Mouse (Mus musculus) midbrain, embryonic 12.5 days (tissue): ENCODE results near the gene Myrfl. TPM values are rescaled to one million over a fixed set of nuclear protein-coding genes. Genes with fewer than 3 reads are reported as not detected.

Experiments used
- ATAC-seq: fragments of 200-750 bp; cut with Nextera tagmentation; 2 replicates; pipeline ENCODE4 v1.8.0; 2017; ENCODE audit warnings: low read depth, moderate TSS enrichment, moderate library complexity; ENCODE audit not compliant: low FRiP score
- H3K27ac ChIP-seq: fragments of 300-500 bp; sonication (generic); replicated peaks from 2 replicates; pipeline ENCODE4 v1.5.1; 2016; ENCODE audit warnings: mild to moderate bottlenecking
- H3K27me3 ChIP-seq: fragments of 300-500 bp; sonication (generic); 2 replicates; pipeline ENCODE4 v1.6.1; 2016; ENCODE audit warnings: mild to moderate bottlenecking
- H3K36me3 ChIP-seq: fragments of 300-500 bp; sonication (generic); 2 replicates; pipeline ENCODE4 v1.6.1; 2016
- H3K4me1 ChIP-seq: fragments of 300-500 bp; sonication (generic); 2 replicates; pipeline ENCODE4 v1.6.1; 2016
- H3K4me2 ChIP-seq: fragments of 300-500 bp; sonication (generic); replicated peaks from 2 replicates; pipeline ENCODE4 v1.6.1; 2016; ENCODE audit warnings: mild to moderate bottlenecking, moderate library complexity
- H3K4me3 ChIP-seq: fragments of 300-500 bp; sonication (generic); 2 replicates; pipeline ENCODE4 v1.5.1; 2016; ENCODE audit warnings: mild to moderate bottlenecking
- H3K9ac ChIP-seq: fragments of 300-500 bp; sonication (generic); replicated peaks from 2 replicates; pipeline ENCODE4 v1.6.1; 2016; ENCODE audit warnings: mild to moderate bottlenecking, moderate library complexity
- H3K9me3 ChIP-seq: fragments of 300-500 bp; sonication (generic); 2 replicates; pipeline ENCODE4 v1.6.1; 2016; ENCODE audit warnings: mild to moderate bottlenecking
- WGBS: fragments of 180-500 bp; shearing (Covaris S2); methylation state at CpG from one replicate; pipeline ENCODE4 v1.1.7; 2016; 5-methylcytosine and 5-hydroxymethylcytosine counted together
- polyA plus RNA-seq: library from polyadenylated mRNA; unstranded; fragments of >200 nt; fragmentation: Nextera tagmentation; extraction: Ambion mirVana; gene quantifications from 2 replicates; pipeline ENCODE4 v1.2.1, GENCODE M21; 2016

Gene Myrfl
- polyA plus RNA-seq, 1 experiment from 2014 or later: 0.09 TPM

- no peak overlapping the region for H3K4me3 ChIP-seq
- H3K4me1 ChIP-seq: no peaks in the 10 kb centered on the region
- H3K9me3 ChIP-seq: no peaks in the 10 kb centered on the region
- no peak overlapping the region for H3K27ac ChIP-seq
- H3K36me3 ChIP-seq: peaks cover 61% of the 10 kb centered on the region
- no peaks in the 10 kb centered on the region for H3K27me3 ChIP-seq
- no peak for ATAC-seq
- WGBS: 97% methylated on average over 9 of the region's 9 CpGs
- no peak overlapping the region for H3K9ac ChIP-seq
- H3K4me2 ChIP-seq: no peak overlapping the region
Measured at GRCm38 (mm10) chr10:116906794-116907193, 10.1 kb upstream of the Myrfl start.

GRCm38 (mm10) chr10:116904503-116904908 is 7.8 kb upstream of the Myrfl start:
- 91% methylated on average over 10 of the region's 10 CpGs for WGBS
- Histone ChIP-seq H3K4me3 (no peak overlapping the region), H3K36me3 (peaks cover 44% of the 10 kb centered on the region), H3K4me1 (no peaks in the 10 kb centered on the region), H3K27ac (no peak overlapping the region), H3K4me2 (no peak overlapping the region), H3K9ac (no peak overlapping the region), H3K9me3 (no peaks in the 10 kb centered on the region), H3K27me3 (no peaks in the 10 kb centered on the region)
- no peak for ATAC-seq

GRCm38 (mm10) chr10:116895108-116895833 is 1.4 kb downstream of the Myrfl start:
- ATAC-seq: no peak
- 90% methylated on average over 12 of the region's 12 CpGs for WGBS
- H3K27ac ChIP-seq: no peak overlapping the region

GRCm38 (mm10) chr10:116894540-116894939 is 2.2 kb downstream of the Myrfl start:
- no peak overlapping the region for H3K27ac ChIP-seq
- H3K36me3 ChIP-seq: no peaks in the 10 kb centered on the region
- no peak for ATAC-seq
- H3K9me3 ChIP-seq: no peaks in the 10 kb centered on the region
- H3K9ac ChIP-seq: no peak overlapping the region
- H3K4me1 ChIP-seq: no peaks in the 10 kb centered on the region
- no peak overlapping the region for H3K4me2 ChIP-seq
- no peaks in the 10 kb centered on the region for H3K27me3 ChIP-seq
- H3K4me3 ChIP-seq: no peak overlapping the region
- 82% methylated on average over 6 of the region's 6 CpGs for WGBS

More at GRCm38 (mm10) chr10:116895108-116895833, 1.4 kb downstream of the Myrfl start:
- Histone ChIP-seq H3K36me3 (no peaks in the 10 kb centered on the region), H3K4me2 (no peak overlapping the region), H3K4me3 (no peak overlapping the region), H3K9me3 (no peaks in the 10 kb centered on the region), H3K9ac (no peak overlapping the region), H3K4me1 (no peaks in the 10 kb centered on the region), H3K27me3 (no peaks in the 10 kb centered on the region)

GRCm38 (mm10) chr10:116893753-116894152 is 3.0 kb downstream of the Myrfl start:
- 19% methylated on average over 3 of the region's 3 CpGs for WGBS
- no peak for ATAC-seq
- Histone ChIP-seq H3K4me1 (no peaks in the 10 kb centered on the region), H3K27me3 (no peaks in the 10 kb centered on the region), H3K27ac (no peak overlapping the region), H3K9ac (no peak overlapping the region), H3K4me2 (no peak overlapping the region), H3K4me3 (no peak overlapping the region), H3K36me3 (no peaks in the 10 kb centered on the region), H3K9me3 (no peaks in the 10 kb centered on the region)

GRCm38 (mm10) chr10:116890587-116890986 is 6.1 kb downstream of the Myrfl start:
- Histone ChIP-seq H3K27me3 (no peaks in the 10 kb centered on the region), H3K4me1 (no peaks in the 10 kb centered on the region), H3K4me2 (no peak overlapping the region), H3K9me3 (no peaks in the 10 kb centered on the region), H3K9ac (no peak overlapping the region), H3K36me3 (no peaks in the 10 kb centered on the region), H3K4me3 (no peak overlapping the region), H3K27ac (no peak overlapping the region)
- ATAC-seq: peak; percentile 78
- WGBS: 36% methylated on average over 5 of the region's 5 CpGs

GRCm38 (mm10) chr10:116884552-116884951 is 12.2 kb downstream of the Myrfl start:
- H3K9me3 ChIP-seq: no peaks in the 10 kb centered on the region
- H3K9ac ChIP-seq: no peak overlapping the region
- H3K27ac ChIP-seq: no peak overlapping the region
- 80% methylated on average over 3 of the region's 3 CpGs for WGBS
- H3K4me2 ChIP-seq: no peak overlapping the region
- H3K27me3 ChIP-seq: no peaks in the 10 kb centered on the region
- ATAC-seq: no peak
- no peaks in the 10 kb centered on the region for H3K36me3 ChIP-seq
- H3K4me3 ChIP-seq: no peak overlapping the region
- no peaks in the 10 kb centered on the region for H3K4me1 ChIP-seq

- WGBS: 66% methylated on average over 5 of the region's 5 CpGs
- Histone ChIP-seq H3K4me2 (no peak overlapping the region), H3K9ac (no peak overlapping the region), H3K9me3 (no peaks in the 10 kb centered on the region), H3K27ac (no peak overlapping the region), H3K36me3 (no peaks in the 10 kb centered on the region), H3K4me1 (no peaks in the 10 kb centered on the region), H3K4me3 (no peak overlapping the region), H3K27me3 (no peaks in the 10 kb centered on the region)
- no peak for ATAC-seq
Measured at GRCm38 (mm10) chr10:116883531-116883930, 13.2 kb downstream of the Myrfl start.

- H3K9me3 ChIP-seq: no peaks in the 10 kb centered on the region
- ATAC-seq: no peak
- no peak overlapping the region for H3K4me3 ChIP-seq
- no peaks in the 10 kb centered on the region for H3K4me1 ChIP-seq
- H3K9ac ChIP-seq: no peak overlapping the region
- no peaks in the 10 kb centered on the region for H3K36me3 ChIP-seq
- no peak overlapping the region for H3K4me2 ChIP-seq
- H3K27ac ChIP-seq: no peak overlapping the region
- H3K27me3 ChIP-seq: no peaks in the 10 kb centered on the region
- 85% methylated on average over 4 of the region's 4 CpGs for WGBS
Measured at GRCm38 (mm10) chr10:116877436-116877835, 19.3 kb downstream of the Myrfl start.

GRCm38 (mm10) chr10:116874490-116874889 is 22.2 kb downstream of the Myrfl start:
- no peaks in the 10 kb centered on the region for H3K36me3 ChIP-seq
- no peak overlapping the region for H3K4me2 ChIP-seq
- 88% methylated on average over 9 of the region's 9 CpGs for WGBS
- no peak overlapping the region for H3K27ac ChIP-seq
- H3K9ac ChIP-seq: no peak overlapping the region
- ATAC-seq: no peak
- H3K4me3 ChIP-seq: no peak overlapping the region
- no peaks in the 10 kb centered on the region for H3K9me3 ChIP-seq
- no peaks in the 10 kb centered on the region for H3K4me1 ChIP-seq
- no peaks in the 10 kb centered on the region for H3K27me3 ChIP-seq

GRCm38 (mm10) chr10:116872016-116872410 is 24.7 kb downstream of the Myrfl start:
- Histone ChIP-seq H3K36me3 (no peaks in the 10 kb centered on the region), H3K27ac (no peak overlapping the region), H3K9me3 (no peaks in the 10 kb centered on the region), H3K9ac (no peak overlapping the region), H3K4me3 (no peak overlapping the region), H3K27me3 (no peaks in the 10 kb centered on the region), H3K4me2 (no peak overlapping the region), H3K4me1 (no peaks in the 10 kb centered on the region)
- ATAC-seq: no peak
- WGBS: 86% methylated on average over 14 of the region's 14 CpGs

GRCm38 (mm10) chr10:116871329-116872015 is 25.2 kb downstream of the Myrfl start:
- ATAC-seq: no peak
- no peak overlapping the region for H3K4me3 ChIP-seq
- 88% methylated on average over 12 of the region's 12 CpGs for WGBS

More at GRCm38 (mm10) chr10:116871329-116872015, 25.2 kb downstream of the Myrfl start:
- H3K9ac ChIP-seq: no peak overlapping the region
- H3K4me1 ChIP-seq: no peaks in the 10 kb centered on the region
- H3K36me3 ChIP-seq: no peaks in the 10 kb centered on the region
- H3K27ac ChIP-seq: no peak overlapping the region
- H3K9me3 ChIP-seq: no peaks in the 10 kb centered on the region
- no peak overlapping the region for H3K4me2 ChIP-seq
- H3K27me3 ChIP-seq: no peaks in the 10 kb centered on the region
